Mouse (Mus musculus): ENCODE results near the gene Nup93. TPM values are rescaled to one million over a fixed set of nuclear protein-coding genes. Genes with fewer than 3 reads are reported as not detected.
A peak's percentile ranks its signal among the peaks of the same experiment; 100 is the strongest.

Gene Nup93
- total and polyA plus RNA-seq, 3 experiments, result 46.0 to 99.6 (median 88.3) TPM

- dilution Hi-C loops (cut with MboI; ENCODE audit: extremely low pct_ligation_motif_present, extremely low pct_unique_long_range_greater_than_20kb, low sequenced_read_pairs), result no loop called here
- H3K27ac ChIP-seq (ENCODE audit: insufficient read depth, low read depth), result no peak overlapping the region
- H3K4me3 ChIP-seq (replicated peaks in 1 of 3; ENCODE audit: low read depth in 2 of 3, low read length in 2 of 3, poor library complexity in 1 of 3), result no peak overlapping the region
- H3K4me2 ChIP-seq (ENCODE audit: insufficient read depth, low read depth, poor library complexity, severe bottlenecking), result no peak overlapping the region
- no peak overlapping the region for H3K9ac ChIP-seq (ENCODE audit: insufficient read depth, low read depth)
- no peak for TF ChIP-seq CHD1 (IDR thresholded peaks at IDR 0.05; ENCODE audit: low read depth, low read length)
- peaks cover 3% of the 10 kb centered on the region; the same call in 1 of the 2 replicates for H3K79me2 ChIP-seq (replicated peaks; ENCODE audit: control insufficient read depth, extremely low read depth, insufficient read depth, poor library complexity, severe bottlenecking)
- DNase-seq (ENCODE audit: extremely low read depth), result no peak
- no peaks in the 10 kb centered on the region for H3K9me3 ChIP-seq (replicated peaks; ENCODE audit: low read length)
- in situ Hi-C loops (cut with MboI; ENCODE audit: low pct_ligation_motif_present, low pct_unique_long_range_greater_than_20kb, low sequenced_read_pairs), result no loop called here
- H3K36me3 ChIP-seq (replicated peaks in 1 of 2; ENCODE audit: control insufficient read depth in 1 of 2, insufficient read depth in 1 of 2, low read length in 1 of 2), result peaks cover 0 to 37% of the 10 kb centered on the region in 2 experiments
- H3K4me1 ChIP-seq (ENCODE audit: control insufficient read depth in 1 of 2, insufficient read depth in 2 of 2), result peaks cover 0 to 20% of the 10 kb centered on the region in 2 experiments; a peak in 2 of 4 replicates
- H3K27me3 ChIP-seq (replicated peaks), result no peaks in the 10 kb centered on the region
Observed at GRCm38 (mm10) chr8:94272612-94273011, 58.2 kb downstream of the Nup93 start.

DNA sequence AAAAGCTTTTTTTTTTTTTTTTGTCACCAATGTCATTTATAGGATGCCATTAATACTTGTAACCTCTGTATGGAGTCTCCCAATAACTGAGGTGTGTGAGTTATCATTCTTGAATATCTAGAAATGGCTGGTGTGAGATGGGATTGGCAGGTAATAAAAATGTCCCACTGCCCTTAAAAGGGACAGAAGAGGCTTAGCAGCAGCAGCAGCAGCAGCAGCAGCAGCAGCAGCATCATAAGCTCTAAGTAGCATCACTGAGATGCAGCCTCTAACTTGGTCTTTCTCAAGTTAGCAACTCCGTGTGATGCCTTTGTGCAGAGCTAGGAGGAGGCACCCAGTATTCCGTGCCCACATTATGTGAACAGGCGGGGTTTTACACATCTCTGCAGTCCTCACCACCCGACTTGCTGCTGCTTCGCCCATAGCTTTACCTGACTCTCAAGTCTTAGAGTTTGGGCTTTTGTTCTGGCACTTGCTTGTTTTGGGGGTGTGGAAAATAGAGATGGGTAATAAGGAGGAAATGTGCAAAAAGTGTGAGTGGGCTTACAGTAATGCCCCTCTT is 59.0 kb downstream of the Nup93 start:
- Histone ChIP-seq H3K27ac (ENCODE audit: insufficient read depth, low read depth) (no peak overlapping the region), H3K9ac (ENCODE audit: insufficient read depth, low read depth) (no peak overlapping the region), H3K4me2 (ENCODE audit: insufficient read depth, low read depth, poor library complexity, severe bottlenecking) (no peak overlapping the region), H3K27me3 (replicated peaks) (no peaks in the 10 kb centered on the region), H3K4me1 (ENCODE audit: control insufficient read depth in 1 of 2, insufficient read depth in 2 of 2) (peaks cover 0 to 18% of the 10 kb centered on the region in 2 experiments; a peak in 2 of 4 replicates), H3K9me3 (replicated peaks; ENCODE audit: low read length) (no peaks in the 10 kb centered on the region), H3K4me3 (replicated peaks in 1 of 3; ENCODE audit: low read depth in 2 of 3, low read length in 2 of 3, poor library complexity in 1 of 3) (no peak overlapping the region), H3K79me2 (replicated peaks; ENCODE audit: control insufficient read depth, extremely low read depth, insufficient read depth, poor library complexity, severe bottlenecking) (peaks cover 3% of the 10 kb centered on the region; the same call in 1 of the 2 replicates), H3K36me3 (replicated peaks in 1 of 2; ENCODE audit: control insufficient read depth in 1 of 2, insufficient read depth in 1 of 2, low read length in 1 of 2) (peaks cover 0 to 37% of the 10 kb centered on the region in 2 experiments)
- in situ Hi-C loops (cut with MboI; ENCODE audit: low pct_ligation_motif_present, low pct_unique_long_range_greater_than_20kb, low sequenced_read_pairs) (no loop called here), dilution Hi-C loops (cut with MboI; ENCODE audit: extremely low pct_ligation_motif_present, extremely low pct_unique_long_range_greater_than_20kb, low sequenced_read_pairs) (no loop called here)
- TF ChIP-seq MEF2A (IDR thresholded peaks at IDR 0.05; ENCODE audit: borderline replicate concordance, low read depth, low read length) (no peak), RAD21 (IDR thresholded peaks at IDR 0.05; ENCODE audit: low read depth, low read length) (no peak), UBTF (IDR thresholded peaks at IDR 0.05; ENCODE audit: low read depth, low read length) (no peak), GABPA (IDR thresholded peaks at IDR 0.05; ENCODE audit: insufficient replicate concordance, low read depth, low read length) (no peak), ELF1 (IDR thresholded peaks at IDR 0.05; ENCODE audit: low read depth, low read length) (no peak), KAT2A (IDR thresholded peaks at IDR 0.05; ENCODE audit: insufficient replicate concordance, low read length) (no peak), IRF4 (IDR thresholded peaks at IDR 0.05; ENCODE audit: low read depth, low read length) (no peak), ZNF384 (IDR thresholded peaks at IDR 0.05; ENCODE audit: low read depth, low read length) (no peak), MAFK (IDR thresholded peaks at IDR 0.05; ENCODE audit: insufficient replicate concordance, low read length) (no peak), ZKSCAN1 (IDR thresholded peaks at IDR 0.05; ENCODE audit: borderline replicate concordance, low read depth, low read length) (no peak)
- no peak for DNase-seq (ENCODE audit: extremely low read depth)

DNA sequence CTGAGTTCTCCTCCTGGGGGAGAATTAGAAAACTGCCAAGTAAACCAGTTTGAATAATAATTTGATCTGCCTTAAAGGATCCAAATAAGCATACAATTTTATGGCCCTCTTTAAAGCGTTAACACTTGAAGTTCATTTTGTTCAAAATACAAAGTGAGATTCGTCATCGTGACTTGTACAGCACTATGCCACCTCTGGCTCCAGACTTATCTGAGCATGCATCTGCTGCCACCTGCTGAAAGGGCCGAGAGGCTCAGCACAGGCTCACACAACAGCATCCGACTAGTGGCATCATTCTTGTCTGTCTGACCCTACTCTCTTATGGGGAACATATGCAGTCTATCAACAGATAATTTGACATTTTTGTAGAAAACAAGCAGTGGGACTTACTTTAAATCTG is 59.7 kb downstream of the Nup93 start:
- Histone ChIP-seq H3K27ac (ENCODE audit: insufficient read depth, low read depth) (no peak overlapping the region), H3K27me3 (replicated peaks) (no peaks in the 10 kb centered on the region), H3K4me3 (replicated peaks in 1 of 3; ENCODE audit: low read depth in 2 of 3, low read length in 2 of 3, poor library complexity in 1 of 3) (no peak overlapping the region), H3K9ac (ENCODE audit: insufficient read depth, low read depth) (no peak overlapping the region), H3K4me1 (ENCODE audit: control insufficient read depth in 1 of 2, insufficient read depth in 2 of 2) (peaks cover 0 to 14% of the 10 kb centered on the region in 2 experiments; a peak in 1 of 4 replicates), H3K9me3 (replicated peaks; ENCODE audit: low read length) (no peaks in the 10 kb centered on the region), H3K4me2 (ENCODE audit: insufficient read depth, low read depth, poor library complexity, severe bottlenecking) (no peak overlapping the region), H3K79me2 (replicated peaks; ENCODE audit: control insufficient read depth, extremely low read depth, insufficient read depth, poor library complexity, severe bottlenecking) (peaks cover 5% of the 10 kb centered on the region; the same call in 1 of the 2 replicates), H3K36me3 (replicated peaks in 1 of 2; ENCODE audit: control insufficient read depth in 1 of 2, insufficient read depth in 1 of 2, low read length in 1 of 2) (peaks cover 0 to 36% of the 10 kb centered on the region in 2 experiments)
- dilution Hi-C loops (cut with MboI; ENCODE audit: extremely low pct_ligation_motif_present, extremely low pct_unique_long_range_greater_than_20kb, low sequenced_read_pairs) (no loop called here), in situ Hi-C loops (cut with MboI; ENCODE audit: low pct_ligation_motif_present, low pct_unique_long_range_greater_than_20kb, low sequenced_read_pairs) (no loop called here)
- no peak for DNase-seq (ENCODE audit: extremely low read depth)
- TF ChIP-seq ZNF384 (IDR thresholded peaks at IDR 0.05; ENCODE audit: low read depth, low read length) (no peak), ELF1 (IDR thresholded peaks at IDR 0.05; ENCODE audit: low read depth, low read length) (no peak), CTCF (conservative IDR thresholded peaks at IDR 0.05 in 1 of 2, IDR thresholded peaks at IDR 0.05 in 1 of 2; ENCODE audit: low read depth in 2 of 2, low read length in 2 of 2) (peak in 1 of 2 experiments; percentile 44; a peak in 2 of 4 replicates), ZC3H11A (IDR thresholded peaks at IDR 0.05; ENCODE audit: low read depth, low read length) (no peak), KAT2A (IDR thresholded peaks at IDR 0.05; ENCODE audit: insufficient replicate concordance, low read length) (no peak), CHD1 (IDR thresholded peaks at IDR 0.05; ENCODE audit: low read depth, low read length) (no peak), BHLHE40 (IDR thresholded peaks at IDR 0.05; ENCODE audit: low read depth, low read length) (no peak), POLR2AphosphoS2 (IDR thresholded peaks at IDR 0.05; ENCODE audit: low read depth, low read length) (no peak), RAD21 (IDR thresholded peaks at IDR 0.05; ENCODE audit: low read depth, low read length) (peak; percentile 33), IRF4 (IDR thresholded peaks at IDR 0.05; ENCODE audit: low read depth, low read length) (no peak), MAX (IDR thresholded peaks at IDR 0.05; ENCODE audit: low read length) (no peak)
